Mouse (Mus musculus) lung, embryonic 14.5 days (tissue): ENCODE data around the gene 9530068E07Rik. TPM values are rescaled to one million over a fixed set of nuclear protein-coding genes. Genes with fewer than 3 reads are reported as not detected.
"Not testable (repeated sequence)": the region's sequence is repeated elsewhere in the genome, so short reads cannot be mapped to it uniquely, and the experiment has no call there.

Experiments used
- ATAC-seq: fragments of 200-750 bp; cut with Nextera tagmentation; 2 replicates; pipeline ENCODE4 v1.8.0; 2017; ENCODE audit warnings: mild to moderate bottlenecking, moderate TSS enrichment, moderate library complexity; ENCODE audit not compliant: insufficient read depth
- DNase-seq: peaks from one replicate; pipeline ENCODE4 v3.0.0-alpha.2; 2015
- H3K27ac ChIP-seq: fragments of 300-500 bp; sonication (generic); 2 replicates; pipeline ENCODE4 v1.5.1; 2014; ENCODE audit warnings: low read depth, mild to moderate bottlenecking, moderate library complexity
- H3K27me3 ChIP-seq: fragments of 300-500 bp; sonication (generic); 2 replicates; pipeline ENCODE4 v1.6.1; 2014; ENCODE audit warnings: low read length, control low read depth; ENCODE audit not compliant: insufficient read depth
- H3K36me3 ChIP-seq: fragments of 300-500 bp; sonication (generic); 2 replicates; pipeline ENCODE4 v1.6.1; 2014; ENCODE audit warnings: control low read depth; ENCODE audit not compliant: insufficient read depth
- H3K4me1 ChIP-seq: fragments of 300-500 bp; sonication (generic); 2 replicates; pipeline ENCODE4 v1.6.1; 2014; ENCODE audit warnings: antibody characterized with exemption, control low read depth; ENCODE audit not compliant: insufficient read depth
- H3K4me2 ChIP-seq: fragments of 300-500 bp; sonication (generic); 2 replicates; pipeline ENCODE4 v1.6.1; 2014; ENCODE audit warnings: mild to moderate bottlenecking
- H3K4me3 ChIP-seq: fragments of 300-500 bp; sonication (generic); 2 replicates; pipeline ENCODE4 v1.5.1; 2014; ENCODE audit warnings: low read depth, low read length
- H3K9ac ChIP-seq: fragments of 300-500 bp; sonication (generic); 2 replicates; pipeline ENCODE4 v1.6.1; 2014
- H3K9me3 ChIP-seq: fragments of 300-500 bp; sonication (generic); 2 replicates; pipeline ENCODE4 v1.6.1; 2016; ENCODE audit warnings: low read depth, low read length, control low read depth
- CTCF ChIP-seq: IDR thresholded peaks from 2 replicates; pipeline ENCODE4 v1.5.1; 2016; ENCODE audit warnings: antibody characterized with exemption, low read depth
- WGBS: fragments of 180-500 bp; shearing (Covaris S2); extraction: QIAGEN DNeasy Blood & Tissue Kit; methylation state at CpG from one replicate; pipeline ENCODE4 v1.1.7; 2014; 5-methylcytosine and 5-hydroxymethylcytosine counted together
- polyA plus RNA-seq: library from polyadenylated mRNA; unstranded; fragments of >200 nt; fragmentation: Nextera tagmentation; extraction: Ambion mirVana; gene quantifications from 2 replicates; pipeline ENCODE4 v1.2.1, GENCODE M21; 2014

The 9530068E07Rik gene
- polyA plus RNA-seq, 1 experiment from 2014 or later, result 235 TPM

DNA sequence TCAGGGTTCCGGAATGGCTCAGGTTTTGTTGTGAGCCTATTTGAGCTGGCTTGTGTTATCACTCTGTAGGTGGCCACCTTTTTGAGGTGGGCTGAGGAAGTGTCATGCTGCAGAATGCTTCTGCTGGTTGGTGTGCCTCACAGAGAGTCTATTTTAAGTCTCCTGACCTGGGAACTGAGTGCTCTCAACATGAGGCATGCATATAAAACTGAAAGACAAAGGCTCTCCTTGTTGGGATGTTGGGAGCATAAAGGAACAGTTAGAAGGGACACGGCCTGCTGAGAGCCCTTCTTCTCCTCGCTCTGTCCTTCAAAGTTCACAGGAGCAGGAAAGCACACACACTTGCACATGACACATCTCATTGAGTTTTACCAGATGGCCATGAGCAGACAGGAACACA is 9.3 kb upstream of the 9530068E07Rik start:
- no peak for TF ChIP-seq CTCF
- 93% methylated on average over 3 of the region's 3 CpGs for WGBS
- ATAC-seq (no peak), DNase-seq (no peak)
- H3K4me1 ChIP-seq, result no peaks in the 10 kb centered on the region
- H3K4me2 ChIP-seq, result no peak overlapping the region
- H3K27me3 ChIP-seq, result no peaks in the 10 kb centered on the region
- H3K36me3 ChIP-seq, result peaks cover 74% of the 10 kb centered on the region
- H3K9me3 ChIP-seq, result no peaks in the 10 kb centered on the region
- no peak overlapping the region for H3K4me3 ChIP-seq
- no peak overlapping the region for H3K27ac ChIP-seq
- H3K9ac ChIP-seq, result no peak overlapping the region

GRCm38 (mm10) chr11:52388150-52388549 is 8.1 kb upstream of the 9530068E07Rik start:
- ATAC-seq, result no peak
- H3K4me2 ChIP-seq, result no peak overlapping the region
- WGBS, result 89% methylated on average over 12 of the region's 12 CpGs

GRCm38 (mm10) chr11:52388979-52389378 is 7.2 kb upstream of the 9530068E07Rik start:
- not testable (repeated sequence) for H3K9ac ChIP-seq, H3K4me1 ChIP-seq, H3K4me2 ChIP-seq, H3K4me3 ChIP-seq, H3K27ac ChIP-seq, ATAC-seq, DNase-seq, H3K27me3 ChIP-seq, H3K9me3 ChIP-seq
- peaks cover 65% of the 10 kb centered on the region for H3K36me3 ChIP-seq
- WGBS, result 95% methylated on average over 5 of the region's 5 CpGs

More at GRCm38 (mm10) chr11:52388150-52388549, 8.1 kb upstream of the 9530068E07Rik start:
- DNase-seq, result no peak
- Histone ChIP-seq H3K36me3 (peaks cover 73% of the 10 kb centered on the region), H3K27me3 (no peaks in the 10 kb centered on the region), H3K9ac (no peak overlapping the region), H3K9me3 (no peaks in the 10 kb centered on the region), H3K27ac (no peak overlapping the region), H3K4me3 (no peak overlapping the region), H3K4me1 (no peaks in the 10 kb centered on the region)
- no peak for TF ChIP-seq CTCF

- Histone ChIP-seq H3K4me2 (no peak overlapping the region), H3K27ac (no peak overlapping the region), H3K4me1 (no peaks in the 10 kb centered on the region), H3K4me3 (no peak overlapping the region), H3K9me3 (no peaks in the 10 kb centered on the region), H3K36me3 (peaks cover 55% of the 10 kb centered on the region), H3K27me3 (no peaks in the 10 kb centered on the region), H3K9ac (no peak overlapping the region)
- WGBS, result 88% methylated on average over 7 of the region's 7 CpGs
- no peak for TF ChIP-seq CTCF
- no peak for DNase-seq
- no peak for ATAC-seq
Measured at GRCm38 (mm10) chr11:52389933-52390332, 6.3 kb upstream of the 9530068E07Rik start.

DNA sequence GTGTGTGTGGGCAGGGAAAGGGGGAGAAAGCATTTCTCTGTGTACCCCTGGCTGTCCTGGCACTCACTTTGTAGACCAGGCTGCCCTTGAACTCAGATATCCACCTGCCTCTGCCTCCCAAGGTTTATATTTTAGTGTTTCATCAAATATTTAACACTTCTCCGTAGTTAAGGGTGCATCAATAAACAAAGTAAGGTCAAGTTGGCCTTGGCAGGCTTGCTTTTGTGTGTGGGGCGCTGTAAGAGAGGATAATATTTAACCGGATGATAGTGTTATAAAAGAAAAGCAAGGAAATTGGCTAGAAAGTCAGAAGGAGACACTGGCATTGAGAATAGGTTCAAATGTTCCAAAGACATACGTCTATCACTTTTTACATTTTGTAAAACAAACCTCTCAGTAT is 1.7 kb upstream of the 9530068E07Rik start:
- DNase-seq (no peak), ATAC-seq (no peak)
- no peak overlapping the region for H3K4me3 ChIP-seq
- H3K27me3 ChIP-seq, result no peaks in the 10 kb centered on the region
- no peak overlapping the region for H3K27ac ChIP-seq
- H3K9me3 ChIP-seq, result no peaks in the 10 kb centered on the region
- no peak overlapping the region for H3K4me2 ChIP-seq
- no peak overlapping the region for H3K9ac ChIP-seq
- 70% methylated on average over 4 of the region's 4 CpGs for WGBS
- H3K4me1 ChIP-seq, result no peaks in the 10 kb centered on the region
- no peak for TF ChIP-seq CTCF
- peaks cover 16% of the 10 kb centered on the region for H3K36me3 ChIP-seq

DNA sequence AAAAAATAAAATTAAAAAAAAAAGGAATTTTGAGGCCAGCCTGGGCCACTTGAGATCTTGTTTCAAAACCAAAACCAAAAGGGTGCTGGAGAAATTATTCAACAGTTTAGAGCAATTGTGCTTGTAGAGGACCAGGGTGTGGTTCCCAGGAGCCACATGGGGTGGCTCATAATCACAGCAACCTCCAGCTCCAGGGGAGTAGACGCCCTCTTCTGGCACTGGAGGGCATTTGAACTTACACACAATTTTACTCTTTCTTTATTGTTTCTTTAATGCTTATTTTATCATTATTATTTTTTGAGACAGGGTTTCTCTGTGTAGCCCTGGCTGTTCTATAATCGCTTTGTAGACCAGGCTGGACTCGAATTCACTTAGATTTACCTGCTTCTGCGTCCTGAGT is 885 bp upstream of the 9530068E07Rik start:
- H3K36me3 ChIP-seq, result peaks cover 8% of the 10 kb centered on the region
- H3K4me3 ChIP-seq, result no peak overlapping the region; the same call in 1 of the 2 replicates
- DNase-seq, result peak; percentile 21
- H3K9ac ChIP-seq, result no peak overlapping the region
- H3K4me1 ChIP-seq, result no peaks in the 10 kb centered on the region
- TF ChIP-seq CTCF, result 0 out of 2 replicates have a peak, but pooled peaks have one; percentile 10
- no peaks in the 10 kb centered on the region for H3K27me3 ChIP-seq
- no peaks in the 10 kb centered on the region for H3K9me3 ChIP-seq
- no peak for ATAC-seq
- no peak overlapping the region for H3K27ac ChIP-seq
- H3K4me2 ChIP-seq, result peak overlapping the region; percentile 76
- 29% methylated on average over 4 of the region's 4 CpGs for WGBS

DNA sequence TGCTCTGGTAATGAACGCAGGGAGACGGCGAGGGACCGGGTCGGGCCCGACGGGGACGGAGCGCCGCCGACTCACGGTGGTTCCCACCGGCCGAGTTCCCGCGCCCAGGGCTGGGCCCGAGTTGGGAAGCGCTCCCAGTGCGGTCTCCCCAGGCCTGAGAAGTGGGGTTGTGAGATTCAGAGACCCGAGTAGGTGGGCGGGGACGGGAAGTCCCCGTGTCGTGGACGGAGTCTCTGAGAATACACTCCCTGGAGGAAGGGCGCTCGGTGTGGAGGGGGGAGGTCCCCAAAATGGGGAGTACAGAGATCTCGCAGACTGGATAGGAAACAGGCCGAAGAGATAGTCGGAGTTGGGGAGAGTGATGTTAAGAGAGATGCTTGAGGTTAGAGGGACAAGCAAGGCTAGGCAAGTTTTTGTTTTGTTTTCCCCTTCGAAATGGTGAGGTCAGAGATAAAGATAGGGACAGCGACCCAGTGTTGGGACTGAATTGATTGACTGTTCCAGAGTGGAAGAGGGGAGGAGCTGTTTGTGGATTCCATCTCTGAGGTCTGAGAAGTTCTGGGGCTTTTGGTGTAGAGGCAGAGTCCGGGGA is 465 bp downstream of the 9530068E07Rik start:
- WGBS, result under 1% methylated on average over 33 of the region's 33 CpGs
- Histone ChIP-seq H3K4me2 (peak overlapping the region; percentile 76), H3K4me1 (no peaks in the 10 kb centered on the region), H3K36me3 (0 out of 2 replicates have a peak, but pooled peaks cover 5% of the 10 kb centered on the region), H3K9me3 (no peaks in the 10 kb centered on the region), H3K27ac (peak overlapping the region; percentile 94), H3K9ac (peak overlapping the region; percentile 97), H3K4me3 (peak overlapping the region; percentile 98), H3K27me3 (no peaks in the 10 kb centered on the region)
- ATAC-seq (peak; percentile 84), DNase-seq (peak; percentile 63)
- TF ChIP-seq CTCF, result no peak
